Mouse (Mus musculus) kidney, postnatal 0 days (tissue): Measurements from ENCODE around the gene Catsperz. TPM values are rescaled to one million over a fixed set of nuclear protein-coding genes. Genes with fewer than 3 reads are reported as not detected.
"Not testable (repeated sequence)": the region's sequence is repeated elsewhere in the genome, so short reads cannot be mapped to it uniquely, and the experiment has no call there.

Experiments used
- ATAC-seq: fragments of 200-750 bp; cut with Nextera tagmentation; replicated peaks from 2 replicates; pipeline ENCODE4 v1.8.0; 2017; ENCODE audit warnings: low read depth, moderate number of reproducible peaks, moderate TSS enrichment, moderate library complexity; ENCODE audit not compliant: low FRiP score
- DNase-seq: peaks from one replicate; pipeline ENCODE4 v3.0.0-alpha.2; 2016; ENCODE audit warnings: low spot score
- H3K27ac ChIP-seq: fragments of 300-500 bp; sonication (generic); 2 replicates; pipeline ENCODE4 v1.5.1; 2014; ENCODE audit warnings: mild to moderate bottlenecking
- H3K27me3 ChIP-seq: fragments of 300-500 bp; sonication (generic); 2 replicates; pipeline ENCODE4 v1.6.1; 2014; ENCODE audit warnings: low read length, mixed read lengths; ENCODE audit not compliant: insufficient read depth
- H3K36me3 ChIP-seq: fragments of 300-500 bp; sonication (generic); 2 replicates; pipeline ENCODE4 v1.6.1; 2014; ENCODE audit warnings: low read length, mixed read lengths; ENCODE audit not compliant: insufficient read depth
- H3K4me1 ChIP-seq: fragments of 300-500 bp; sonication (generic); replicated peaks from 2 replicates; pipeline ENCODE4 v1.6.1; 2014; ENCODE audit warnings: antibody characterized with exemption, low read length, mixed read lengths; ENCODE audit not compliant: insufficient read depth
- H3K4me2 ChIP-seq: fragments of 300-500 bp; sonication (generic); 2 replicates; pipeline ENCODE4 v1.6.1; 2014; ENCODE audit warnings: mild to moderate bottlenecking, low read length, moderate library complexity, mixed read lengths
- H3K4me3 ChIP-seq: fragments of 300-500 bp; sonication (generic); replicated peaks from 2 replicates; pipeline ENCODE4 v1.5.1; 2014; ENCODE audit warnings: low read depth, low read length
- H3K9ac ChIP-seq: fragments of 300-500 bp; sonication (generic); 2 replicates; pipeline ENCODE4 v1.6.1; 2014; ENCODE audit warnings: low read depth, low read length
- H3K9me3 ChIP-seq: fragments of 300-500 bp; sonication (generic); replicated peaks from 2 replicates; pipeline ENCODE4 v1.6.1; 2016; ENCODE audit warnings: low read length, inconsistent platforms, mixed read lengths
- CTCF ChIP-seq: IDR thresholded peaks from 2 replicates; pipeline ENCODE4 v1.5.1; 2016; ENCODE audit warnings: antibody characterized with exemption, low read depth, mild to moderate bottlenecking, moderate library complexity
- WGBS: fragments of 180-500 bp; shearing (Covaris S2); extraction: QIAGEN DNeasy Blood & Tissue Kit; methylation state at CpG from one replicate; pipeline ENCODE4 v1.1.7; 2014; 5-methylcytosine and 5-hydroxymethylcytosine counted together
- polyA plus RNA-seq: library from polyadenylated mRNA; unstranded; fragments of >200 nt; fragmentation: Nextera tagmentation; extraction: Ambion mirVana; gene quantifications from 2 replicates; pipeline ENCODE4 v1.2.1, GENCODE M21; 2015

Gene Catsperz
- polyA plus RNA-seq, 1 experiment from 2014 or later, result 4.0 TPM

DNA sequence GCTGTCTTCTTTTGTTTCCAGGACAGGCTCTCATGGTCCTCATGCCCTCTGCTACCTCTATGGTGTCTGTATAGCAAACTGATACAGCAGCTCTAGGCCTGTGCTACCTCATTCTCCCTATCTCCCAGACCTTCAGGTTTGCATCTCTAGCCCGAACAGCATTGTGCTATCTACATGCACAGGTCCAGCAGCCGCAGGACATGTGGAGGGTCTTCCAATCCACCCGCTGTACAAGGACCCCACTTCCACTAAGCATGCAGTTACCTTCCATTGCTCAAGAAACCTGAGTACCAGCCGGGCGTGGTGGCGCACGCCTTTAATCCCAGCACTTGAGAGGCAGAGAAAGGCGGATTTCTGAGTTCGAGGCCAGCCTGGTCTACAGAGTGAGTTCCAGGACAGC is 10.6 kb downstream of the Catsperz start:
- Histone ChIP-seq H3K9ac (no peak overlapping the region), H3K4me3 (no peak overlapping the region), H3K4me2 (no peak overlapping the region), H3K27me3 (no peaks in the 10 kb centered on the region), H3K9me3 (no peaks in the 10 kb centered on the region), H3K4me1 (peaks cover 6% of the 10 kb centered on the region; the same call in 1 of the 2 replicates), H3K27ac (no peak overlapping the region), H3K36me3 (peaks cover 24% of the 10 kb centered on the region)
- WGBS, result 89% methylated on average over 9 of the region's 9 CpGs
- no peak for ATAC-seq
- DNase-seq, result no peak
- no peak for TF ChIP-seq CTCF

DNA sequence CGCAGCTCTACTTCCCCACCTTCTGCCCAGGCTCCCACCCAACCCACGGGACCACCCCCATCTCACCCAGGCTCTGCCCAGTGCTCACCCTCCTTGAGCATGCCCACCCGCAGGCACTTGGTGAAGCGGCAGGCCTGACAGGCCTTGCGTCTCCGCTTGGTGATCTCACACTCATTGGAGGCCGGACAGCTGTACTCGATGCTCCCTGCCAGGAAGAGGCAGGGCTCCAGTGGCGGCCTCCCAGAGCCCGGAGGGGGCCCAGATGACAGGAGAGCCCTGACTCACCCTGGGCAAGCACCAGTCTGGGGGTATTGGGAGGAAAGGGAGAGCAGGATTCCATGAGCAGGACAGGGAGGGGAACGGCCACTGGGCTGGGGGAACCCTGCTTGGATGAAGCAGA is 11.2 kb downstream of the Catsperz start:
- H3K4me1 ChIP-seq, result peaks cover 6% of the 10 kb centered on the region; the same call in 1 of the 2 replicates
- DNase-seq (no peak), ATAC-seq (no peak)
- 80% methylated on average over 11 of the region's 11 CpGs for WGBS
- H3K4me3 ChIP-seq, result no peak overlapping the region
- no peaks in the 10 kb centered on the region for H3K9me3 ChIP-seq
- no peak overlapping the region for H3K27ac ChIP-seq
- H3K36me3 ChIP-seq, result peaks cover 24% of the 10 kb centered on the region
- H3K4me2 ChIP-seq, result no peak overlapping the region
- no peak for TF ChIP-seq CTCF
- no peak overlapping the region for H3K9ac ChIP-seq
- no peaks in the 10 kb centered on the region for H3K27me3 ChIP-seq

DNA sequence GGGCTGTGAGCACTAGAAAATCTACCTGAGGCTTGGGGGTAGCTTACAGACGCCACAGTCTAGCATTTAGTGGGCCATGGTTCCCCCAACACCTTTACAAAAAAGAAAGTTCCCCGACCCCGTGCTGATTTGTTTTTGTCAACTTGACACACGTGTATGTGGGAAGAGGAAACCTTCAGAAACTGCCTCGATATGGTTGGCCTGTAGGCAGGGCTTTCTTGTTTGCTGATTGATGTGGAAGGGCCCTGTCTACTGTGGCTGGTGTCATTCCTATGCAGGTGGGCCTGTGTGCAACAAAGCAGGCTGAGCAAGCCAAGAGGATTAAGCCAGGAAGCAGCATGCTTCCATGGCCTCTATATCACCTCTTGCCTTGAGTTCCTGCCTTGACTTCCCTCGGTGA is 12.1 kb downstream of the Catsperz start:
- Histone ChIP-seq H3K4me1 (peaks cover 7% of the 10 kb centered on the region), H3K4me2 (no peak overlapping the region), H3K27me3 (no peaks in the 10 kb centered on the region), H3K9ac (no peak overlapping the region), H3K9me3 (no peaks in the 10 kb centered on the region), H3K27ac (no peak overlapping the region), H3K4me3 (no peak overlapping the region), H3K36me3 (peaks cover 24% of the 10 kb centered on the region)
- no peak for DNase-seq
- ATAC-seq, result no peak
- WGBS, result 84% methylated on average over 6 of the region's 6 CpGs
- no peak for TF ChIP-seq CTCF

DNA sequence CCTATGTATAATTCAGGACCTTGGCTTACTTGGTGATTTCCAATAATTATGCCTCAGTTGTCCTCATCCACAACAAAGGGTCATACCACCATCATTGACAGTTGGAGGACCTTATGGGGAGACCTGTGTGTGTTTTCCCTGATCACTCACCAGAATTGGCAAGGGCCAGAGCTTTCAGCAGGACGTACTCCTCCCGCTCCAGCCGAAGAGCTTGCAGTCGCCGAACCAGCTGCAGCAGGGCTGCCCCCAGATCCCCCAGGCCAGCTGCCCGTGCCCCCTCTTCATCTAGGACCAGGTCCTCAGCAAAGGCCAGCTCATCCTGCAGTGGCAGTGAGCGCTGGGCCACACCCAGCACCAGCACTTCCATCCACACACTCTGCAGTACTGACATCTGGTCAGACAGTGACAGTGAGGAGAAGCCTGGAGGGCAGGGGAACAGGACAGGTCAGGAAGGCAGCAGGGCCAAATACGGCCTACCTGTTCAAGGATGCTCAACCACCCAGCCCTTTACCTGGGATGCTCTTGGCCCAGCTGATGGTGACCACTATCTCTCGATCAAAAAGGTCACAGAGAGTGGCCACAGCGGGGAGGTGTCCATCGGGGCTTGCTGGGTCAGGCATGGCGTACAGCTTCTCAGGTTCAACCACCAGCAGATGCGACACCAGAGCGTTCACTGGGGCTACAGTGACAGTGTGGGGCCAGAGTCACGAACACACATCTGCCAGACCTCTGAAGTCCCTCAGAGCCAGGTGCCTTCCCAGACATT is 12.8 kb downstream of the Catsperz start:
- Histone ChIP-seq H3K27ac (no peak overlapping the region), H3K9ac (no peak overlapping the region), H3K4me1 (peaks cover 14% of the 10 kb centered on the region), H3K27me3 (no peaks in the 10 kb centered on the region), H3K36me3 (peaks cover 24% of the 10 kb centered on the region), H3K4me2 (no peak overlapping the region), H3K9me3 (no peaks in the 10 kb centered on the region), H3K4me3 (no peak overlapping the region)
- DNase-seq (no peak), ATAC-seq (no peak)
- no peak for TF ChIP-seq CTCF
- 89% methylated on average over 15 of the region's 15 CpGs for WGBS

DNA sequence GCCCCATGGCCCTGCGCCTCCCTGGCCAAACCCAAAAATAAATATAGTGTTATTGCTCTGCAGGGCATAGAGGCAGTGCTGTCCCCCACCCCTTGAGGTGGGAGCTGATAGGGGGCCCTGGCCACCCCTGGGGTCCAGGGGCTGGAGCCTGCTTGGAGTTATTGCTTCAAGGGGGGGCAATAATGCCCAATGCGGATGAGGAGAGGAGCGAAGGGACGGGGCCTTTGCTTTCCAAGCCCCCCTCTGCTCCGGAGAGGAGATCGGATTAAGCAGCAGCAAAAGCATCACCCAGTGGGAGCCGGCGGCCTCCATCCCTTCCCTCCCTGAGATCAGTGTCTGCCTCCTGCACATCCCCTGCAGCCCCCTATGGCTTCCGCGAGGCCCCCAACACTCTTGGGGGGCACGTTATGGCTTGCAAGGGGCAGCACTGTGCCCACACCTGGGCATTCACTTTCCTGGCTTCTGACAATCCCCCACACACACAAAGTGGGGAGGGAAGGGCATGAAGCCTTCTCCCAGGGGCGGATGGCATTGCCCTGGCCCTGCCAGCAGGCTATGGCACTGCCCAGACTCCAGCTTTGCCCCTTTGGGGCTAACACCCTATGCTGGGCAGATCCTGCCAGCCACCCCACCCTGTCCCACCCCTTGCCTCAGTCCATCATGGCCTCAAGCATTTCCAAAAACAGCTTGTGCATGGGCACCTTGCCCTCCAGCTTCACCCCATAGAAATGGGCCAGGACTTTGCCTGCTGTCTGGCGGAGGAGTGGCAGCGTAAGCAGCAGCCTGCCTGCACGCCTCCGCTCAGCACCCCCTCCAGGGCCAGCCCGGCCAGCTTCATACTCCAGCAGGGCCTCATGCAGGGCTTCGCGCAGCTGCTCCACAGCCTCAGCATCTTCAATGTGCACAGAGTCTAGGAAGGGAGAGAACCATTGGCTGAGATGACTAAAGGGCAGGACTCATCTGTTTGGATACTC is 13.8 kb downstream of the Catsperz start:
- H3K36me3 ChIP-seq, result peaks cover 32% of the 10 kb centered on the region
- no peak overlapping the region for H3K4me3 ChIP-seq
- no peaks in the 10 kb centered on the region for H3K9me3 ChIP-seq
- TF ChIP-seq CTCF, result no peak
- H3K9ac ChIP-seq, result 0 out of 2 replicates have a peak overlapping the region, but pooled peaks have one; percentile 18
- H3K27ac ChIP-seq, result no peak overlapping the region
- 86% methylated on average over 19 of the region's 19 CpGs for WGBS
- no peak for ATAC-seq
- peaks cover 15% of the 10 kb centered on the region for H3K4me1 ChIP-seq
- H3K27me3 ChIP-seq, result no peaks in the 10 kb centered on the region
- peak overlapping the region; percentile 61 for H3K4me2 ChIP-seq
- no peak for DNase-seq

DNA sequence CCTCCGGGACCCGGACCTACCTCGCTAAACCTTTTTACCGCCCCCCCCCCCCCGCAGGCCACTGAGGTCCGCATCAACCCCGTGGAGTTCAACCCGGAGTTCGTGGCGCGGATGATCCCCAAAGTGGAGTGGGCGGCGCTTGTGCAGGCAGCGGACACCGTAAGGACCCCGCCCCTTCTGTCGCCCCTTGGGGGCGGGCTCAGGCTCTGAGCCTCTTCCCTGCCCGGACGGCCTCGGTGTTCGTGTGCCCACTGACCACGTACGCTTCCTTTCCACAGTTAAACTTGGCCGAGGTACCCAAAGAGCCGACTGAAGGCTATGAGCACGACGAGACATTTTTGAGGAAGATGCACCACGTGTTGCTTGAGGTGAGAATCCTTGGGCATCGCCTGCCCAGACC is 14.9 kb downstream of the Catsperz start:
- H3K9me3 ChIP-seq, H3K27me3 ChIP-seq: not testable (repeated sequence)
- Histone ChIP-seq H3K4me2 (peak overlapping the region; percentile 61), H3K4me3 (peak overlapping the region; percentile 52), H3K4me1 (peaks cover 15% of the 10 kb centered on the region), H3K9ac (peak overlapping the region; percentile 58), H3K36me3 (peaks cover 37% of the 10 kb centered on the region), H3K27ac (peak overlapping the region; percentile 98)
- TF ChIP-seq CTCF, result peak; percentile 3; the same call in 1 of the 2 replicates
- WGBS, result 1% methylated on average over 30 of the region's 30 CpGs
- ATAC-seq (peak; percentile 4; the same call in 1 of the 2 replicates), DNase-seq (peak; percentile 72)
